Mouse (Mus musculus): Measurements from ENCODE around the gene Tsen54. TPM values are rescaled to one million over a fixed set of nuclear protein-coding genes. Genes with fewer than 3 reads are reported as not detected.

The Tsen54 gene
- total and polyA plus RNA-seq, 3 experiments: 7.2 to 16.3 (median 9.3) TPM

DNA sequence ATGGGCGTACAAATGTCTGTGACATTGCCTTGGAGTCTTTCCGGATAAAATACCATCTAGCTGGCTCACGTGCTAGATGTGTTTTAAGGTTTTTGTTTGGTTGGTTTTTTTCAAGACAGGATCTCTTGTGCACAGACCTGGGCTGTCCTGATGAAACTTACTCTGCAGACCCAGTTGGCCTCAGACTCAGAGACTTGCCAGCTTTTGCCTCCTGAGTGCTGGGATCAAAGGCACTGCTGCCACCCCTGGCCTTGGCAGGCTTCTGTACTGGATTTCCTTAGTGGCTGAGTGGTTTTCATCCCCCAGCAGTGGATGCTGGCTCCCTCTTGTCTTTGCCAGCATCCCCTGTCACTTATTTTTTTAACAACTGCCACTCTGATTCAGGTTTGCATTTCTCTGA lies 45.6 kb upstream of the Tsen54 start:
- Histone ChIP-seq H3K27ac (peak overlapping the region; percentile 97), H3K9ac (ENCODE audit: low read depth, low read length) (0 out of 2 replicates have a peak overlapping the region, but pooled peaks have one; percentile 8), H3K36me3 (ENCODE audit: control insufficient read depth, insufficient read depth, low read length) (peaks cover 11% of the 10 kb centered on the region; the same call in 1 of the 2 replicates), H3K79me2 (replicated peaks; ENCODE audit: control insufficient read depth, insufficient read depth, low read length) (peaks cover 5% of the 10 kb centered on the region; the same call in 1 of the 2 replicates), H3K4me3 (no peak overlapping the region), H3K27me3 (ENCODE audit: control insufficient read depth, insufficient read depth, low read length) (no peaks in the 10 kb centered on the region), H3K4me1 (ENCODE audit: control insufficient read depth, insufficient read depth, low read length) (peaks cover 12% of the 10 kb centered on the region)
- intact Hi-C loops (cut with DNase I): loop anchor here (5.0 kb wide), 1 partner anchor 47 kb away; no protein-coding TSS in a partner anchor
- WGBS: 44% methylated on average over 3 of the region's 3 CpGs
- no peak for DNase-seq
- TF ChIP-seq CTCF (IDR thresholded peaks at IDR 0.05) (no peak), POLR2A (IDR thresholded peaks at IDR 0.05; ENCODE audit: insufficient read depth, low read depth, low read length) (no peak), EP300 (IDR thresholded peaks at IDR 0.05; ENCODE audit: insufficient read depth, low read depth, low read length) (no peak)

DNA sequence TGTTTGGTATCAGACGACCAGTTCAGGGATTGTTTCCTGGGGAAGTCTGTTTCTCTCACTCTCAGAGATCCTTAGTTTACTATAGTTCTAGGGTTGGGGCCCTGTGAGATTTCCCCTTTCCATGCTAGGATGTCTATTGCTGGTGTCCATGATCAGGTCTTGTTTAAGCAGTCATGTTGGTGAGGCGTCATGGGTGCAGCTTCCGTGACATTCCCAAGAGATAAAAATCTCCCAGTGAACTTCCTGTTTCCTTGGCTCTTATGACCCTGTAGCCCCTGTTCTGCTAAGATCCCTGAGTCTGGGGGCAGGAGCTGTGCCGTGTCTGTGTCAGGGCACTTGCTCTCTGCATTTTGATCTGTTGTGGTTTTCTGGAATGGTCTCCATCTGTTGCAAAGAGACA lies 39.9 kb upstream of the Tsen54 start:
- intact Hi-C loops (cut with DNase I): loop anchor here (5.0 kb wide), 1 partner anchor 37 kb away; no protein-coding TSS in a partner anchor
- WGBS: 25% methylated on average over 4 of the region's 4 CpGs
- DNase-seq: no peak
- TF ChIP-seq POLR2A (IDR thresholded peaks at IDR 0.05; ENCODE audit: insufficient read depth, low read depth, low read length) (no peak), CTCF (IDR thresholded peaks at IDR 0.05) (no peak), EP300 (IDR thresholded peaks at IDR 0.05; ENCODE audit: insufficient read depth, low read depth, low read length) (no peak)
- Histone ChIP-seq H3K79me2 (replicated peaks; ENCODE audit: control insufficient read depth, insufficient read depth, low read length) (peaks cover 5% of the 10 kb centered on the region; the same call in 1 of the 2 replicates), H3K27ac (peak overlapping the region; percentile 79), H3K36me3 (ENCODE audit: control insufficient read depth, insufficient read depth, low read length) (peaks cover 15% of the 10 kb centered on the region; the same call in 1 of the 2 replicates), H3K4me3 (no peak overlapping the region), H3K27me3 (ENCODE audit: control insufficient read depth, insufficient read depth, low read length) (no peaks in the 10 kb centered on the region), H3K9ac (ENCODE audit: low read depth, low read length) (no peak overlapping the region), H3K4me1 (ENCODE audit: control insufficient read depth, insufficient read depth, low read length) (peaks cover 24% of the 10 kb centered on the region)

DNA sequence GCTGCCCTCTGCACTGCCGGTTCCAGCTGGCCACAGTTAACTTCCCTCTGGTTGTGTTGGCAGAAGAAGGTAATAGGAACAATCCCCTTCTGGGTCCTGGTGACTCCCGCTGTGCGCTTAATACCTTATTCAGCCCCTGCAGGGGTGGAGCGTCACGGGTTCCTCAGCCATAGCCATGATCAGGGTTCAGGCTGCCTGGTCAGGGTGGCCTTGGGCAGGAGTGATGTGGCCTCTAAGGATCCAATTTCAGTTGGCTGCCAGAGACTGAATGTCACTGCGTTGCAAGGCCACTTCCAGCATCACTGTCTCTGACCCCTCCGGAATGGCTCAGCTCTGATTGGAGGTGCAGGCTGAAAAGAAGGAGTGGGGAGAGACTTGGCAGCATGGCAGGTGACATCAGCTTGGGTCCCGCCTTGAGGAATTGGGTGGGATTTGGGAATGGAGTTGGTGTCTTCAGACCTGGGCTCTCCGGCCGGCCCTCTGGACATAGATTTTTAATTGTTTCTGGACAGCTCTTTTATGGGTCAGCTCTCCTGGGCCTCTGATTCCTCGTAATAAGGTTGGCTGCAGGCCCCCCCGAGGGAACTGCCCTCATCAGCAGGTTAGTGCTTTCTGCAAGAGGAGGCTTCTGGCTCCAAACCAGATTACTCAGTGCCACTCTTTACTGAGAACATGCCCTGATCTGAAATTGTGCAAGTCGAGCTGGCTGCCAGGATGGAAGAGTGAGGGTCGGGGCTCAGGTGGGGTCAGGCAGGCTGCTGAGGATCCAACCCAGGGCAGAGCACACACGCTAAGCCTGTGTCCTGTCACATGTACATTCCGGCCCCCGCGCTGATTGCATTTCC lies 38.5 kb upstream of the Tsen54 start:
- no peaks in the 10 kb centered on the region for H3K27me3 ChIP-seq (ENCODE audit: control insufficient read depth, insufficient read depth, low read length)
- peaks cover 2% of the 10 kb centered on the region; the same call in 1 of the 2 replicates for H3K79me2 ChIP-seq (replicated peaks; ENCODE audit: control insufficient read depth, insufficient read depth, low read length)
- intact Hi-C loops (cut with DNase I): loop anchor here (5.0 kb wide), 1 partner anchor 39 kb away; no protein-coding TSS in a partner anchor
- H3K4me3 ChIP-seq: no peak overlapping the region
- 0 out of 2 replicates have a peak, but pooled peaks have one; percentile 48 for TF ChIP-seq EP300 (IDR thresholded peaks at IDR 0.05; ENCODE audit: insufficient read depth, low read depth, low read length)
- 0 out of 2 replicates have a peak, but pooled peaks have one; percentile 1 for TF ChIP-seq POLR2A (IDR thresholded peaks at IDR 0.05; ENCODE audit: insufficient read depth, low read depth, low read length)
- TF ChIP-seq CTCF (IDR thresholded peaks at IDR 0.05): no peak
- peaks cover 6% of the 10 kb centered on the region; the same call in 1 of the 2 replicates for H3K36me3 ChIP-seq (ENCODE audit: control insufficient read depth, insufficient read depth, low read length)
- peak overlapping the region; percentile 28 for H3K9ac ChIP-seq (ENCODE audit: low read depth, low read length)
- WGBS: 35% methylated on average over 18 of the region's 18 CpGs
- peaks cover 26% of the 10 kb centered on the region for H3K4me1 ChIP-seq (ENCODE audit: control insufficient read depth, insufficient read depth, low read length)
- DNase-seq: peak; percentile 63 to 68
- peak overlapping the region; percentile 79 for H3K27ac ChIP-seq

DNA sequence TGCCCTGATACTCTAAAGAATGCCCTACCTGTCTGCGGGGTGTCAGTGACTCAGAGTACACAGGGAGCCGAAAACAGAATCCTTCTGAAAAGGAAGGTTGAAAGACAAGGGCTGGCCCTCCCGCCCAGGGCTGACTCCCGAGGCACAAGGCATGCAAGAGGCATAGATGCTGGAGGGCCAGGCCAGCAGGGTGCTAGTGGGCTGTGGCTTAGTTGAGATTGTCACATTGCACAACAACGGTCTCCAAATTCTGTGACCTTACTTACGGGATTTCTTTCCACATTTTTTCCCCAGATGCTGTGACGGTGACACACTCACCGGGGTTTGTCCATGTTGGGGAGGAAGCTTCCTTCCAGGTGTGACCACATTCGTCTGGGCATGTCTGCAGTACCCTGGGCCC lies 37.6 kb upstream of the Tsen54 start:
- peak overlapping the region; percentile 79 for H3K27ac ChIP-seq
- H3K9ac ChIP-seq (ENCODE audit: low read depth, low read length): no peak overlapping the region
- TF ChIP-seq POLR2A (IDR thresholded peaks at IDR 0.05; ENCODE audit: insufficient read depth, low read depth, low read length) (no peak), CTCF (IDR thresholded peaks at IDR 0.05) (no peak), EP300 (IDR thresholded peaks at IDR 0.05; ENCODE audit: insufficient read depth, low read depth, low read length) (no peak)
- H3K36me3 ChIP-seq (ENCODE audit: control insufficient read depth, insufficient read depth, low read length): peaks cover 6% of the 10 kb centered on the region; the same call in 1 of the 2 replicates
- intact Hi-C loops (cut with DNase I): loop anchor here (5.0 kb wide), 1 partner anchor 40 kb away; no protein-coding TSS in a partner anchor
- no peak overlapping the region for H3K4me3 ChIP-seq
- H3K27me3 ChIP-seq (ENCODE audit: control insufficient read depth, insufficient read depth, low read length): no peaks in the 10 kb centered on the region
- WGBS: 59% methylated on average over 9 of the region's 9 CpGs
- peaks cover 26% of the 10 kb centered on the region for H3K4me1 ChIP-seq (ENCODE audit: control insufficient read depth, insufficient read depth, low read length)
- H3K79me2 ChIP-seq (replicated peaks; ENCODE audit: control insufficient read depth, insufficient read depth, low read length): peaks cover 2% of the 10 kb centered on the region; the same call in 1 of the 2 replicates
- peak in 1 of 2 experiments; percentile 24 for DNase-seq

DNA sequence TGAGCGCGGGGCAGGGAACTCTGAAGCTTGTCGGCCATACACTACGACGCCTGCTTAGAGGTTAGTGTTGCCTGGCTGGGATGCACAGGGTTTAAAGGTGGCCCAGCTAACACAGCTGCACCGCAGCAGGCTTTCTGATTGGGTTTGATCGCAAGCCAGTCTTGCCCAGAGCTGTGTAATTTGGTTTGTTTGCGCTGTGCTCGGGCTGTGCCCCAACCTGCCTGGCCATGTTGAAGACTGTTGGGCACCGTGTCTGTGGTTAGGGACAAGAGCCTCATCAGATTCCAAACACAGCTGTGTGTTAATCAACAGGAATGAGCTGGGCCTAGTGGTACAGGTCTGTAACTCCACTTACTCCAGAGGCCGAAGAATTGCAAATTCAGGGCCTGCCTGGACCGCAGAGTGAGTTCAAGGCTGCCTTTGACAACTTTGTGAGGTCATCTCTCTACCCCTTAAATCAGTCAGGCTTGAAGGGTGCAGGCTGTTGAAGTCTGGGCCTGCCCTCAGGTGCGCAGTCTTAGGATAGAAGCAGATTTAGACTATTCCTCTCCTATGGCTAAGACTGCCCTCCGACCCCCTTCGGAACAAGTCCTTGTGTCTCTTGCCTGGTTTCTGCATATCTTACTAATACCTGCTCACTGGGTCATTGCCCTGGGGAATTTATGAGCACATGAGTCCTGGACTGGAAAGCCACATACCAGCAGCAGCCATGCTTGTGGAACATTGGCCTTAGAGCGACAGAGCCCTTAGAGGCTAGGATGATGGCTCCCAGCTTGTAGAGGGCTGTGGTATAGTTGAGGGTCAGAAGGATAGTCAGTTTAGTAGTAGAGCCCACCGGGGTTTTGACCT lies 36.8 kb upstream of the Tsen54 start:
- no peak for TF ChIP-seq POLR2A (IDR thresholded peaks at IDR 0.05; ENCODE audit: insufficient read depth, low read depth, low read length)
- 92% methylated on average over 17 of the region's 17 CpGs for whole genome bisulfite sequencing
- peak in 1 of 2 experiments; percentile 30 for DNase-seq
- Histone ChIP-seq H3K27me3 (ENCODE audit: control insufficient read depth, insufficient read depth, low read length) (no peaks in the 10 kb centered on the region), H3K4me3 (no peak overlapping the region), H3K4me1 (ENCODE audit: control insufficient read depth, insufficient read depth, low read length) (peaks cover 26% of the 10 kb centered on the region), H3K36me3 (ENCODE audit: control insufficient read depth, insufficient read depth, low read length) (peaks cover 6% of the 10 kb centered on the region; the same call in 1 of the 2 replicates), H3K79me2 (replicated peaks; ENCODE audit: control insufficient read depth, insufficient read depth, low read length) (peaks cover 2% of the 10 kb centered on the region; the same call in 1 of the 2 replicates), H3K27ac (peak overlapping the region; percentile 38), H3K9ac (ENCODE audit: low read depth, low read length) (no peak overlapping the region)
- intact Hi-C loops (cut with DNase I): loop anchor here (5.0 kb wide), 1 partner anchor 40 kb away; no protein-coding TSS in a partner anchor

All from heart, adult 2 months (tissue).